Mouse (Mus musculus): ENCODE measurements around the gene Ncam1.

DNA sequence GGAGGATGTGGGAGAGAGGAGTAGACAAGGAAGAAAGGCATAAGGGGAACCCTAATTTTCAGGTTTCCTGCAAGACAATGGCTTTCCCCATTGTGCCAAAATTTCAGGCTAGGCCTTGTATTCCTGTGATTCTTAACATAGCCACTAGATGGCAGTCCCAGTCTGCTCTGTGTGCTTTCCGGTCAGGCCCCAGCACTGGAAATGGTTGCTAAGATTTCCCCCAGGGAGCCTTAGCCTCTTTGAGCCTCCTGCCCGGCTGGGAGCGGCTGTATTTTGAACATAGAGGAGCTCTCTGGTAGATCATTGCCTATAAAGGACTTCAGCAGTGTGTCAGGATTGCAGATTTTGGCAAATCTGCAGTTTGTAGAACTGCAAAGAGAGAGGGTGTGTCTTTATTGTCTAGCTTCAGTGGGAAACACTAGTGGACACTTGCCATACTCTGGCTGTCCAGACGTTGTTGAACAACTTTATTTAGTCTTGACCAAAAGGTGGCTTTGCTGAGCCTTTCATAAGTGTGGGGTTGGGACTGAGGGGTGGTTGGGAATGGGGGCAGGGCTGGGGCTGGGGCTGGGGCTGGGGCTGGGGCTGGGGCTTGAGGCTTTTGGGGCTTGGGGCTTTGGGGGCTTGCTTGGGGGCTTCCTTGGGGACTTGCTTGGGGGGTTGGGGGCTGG is 304.6 kb downstream of the Ncam1 start:
- TF ChIP-seq CTCF (IDR thresholded peaks at IDR 0.05; ENCODE audit: insufficient read depth, low read depth, low read length) (peak; percentile 36; the same call in 1 of the 2 replicates), POLR2A (IDR thresholded peaks at IDR 0.05; ENCODE audit: insufficient read depth, low read depth, low read length) (no peak)

All from olfactory bulb, adult 2 months (tissue).